8 mouse cellular contexts compared by ENCODE assay signal in the genomic region with DNA sequence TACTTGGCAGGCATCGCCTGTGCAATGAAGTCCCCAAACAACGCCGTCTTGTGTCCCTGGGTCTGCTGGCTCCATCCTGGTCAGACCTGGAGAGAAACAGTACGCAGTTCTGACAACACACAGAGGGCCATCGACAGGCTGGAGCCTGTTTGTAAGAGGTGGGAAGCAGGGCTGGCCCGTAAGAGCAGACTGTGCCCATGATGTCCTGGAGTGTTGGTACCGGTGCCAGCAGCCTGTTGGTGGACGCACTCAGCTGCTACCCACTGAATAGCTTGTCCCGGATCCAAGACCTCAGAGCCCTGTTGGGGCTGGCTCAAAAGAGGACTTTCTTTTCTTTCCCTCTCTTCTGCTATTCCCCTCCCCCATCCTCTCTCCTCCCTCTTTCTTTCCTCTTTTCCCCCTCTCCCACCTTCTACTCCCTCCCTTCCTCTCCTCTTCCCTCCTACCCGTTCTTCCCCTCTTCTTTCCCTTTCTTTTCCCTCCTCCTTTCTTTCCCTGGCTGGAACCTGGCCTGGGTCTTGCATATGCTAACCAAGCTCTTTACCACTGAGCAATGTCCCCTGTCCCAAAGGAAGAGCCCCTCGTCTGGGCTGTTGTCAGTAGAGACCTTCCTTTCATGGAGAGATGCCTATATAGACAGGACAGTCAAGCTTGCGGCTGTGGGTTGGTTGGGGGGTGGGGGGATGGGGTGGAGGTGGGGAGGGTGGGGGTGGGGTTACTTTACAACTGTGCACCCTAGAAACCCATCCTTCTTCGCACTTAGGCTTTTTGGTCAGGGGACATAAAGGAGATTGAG. TPM values are rescaled to one million over a fixed set of nuclear protein-coding genes. Genes with fewer than 3 reads are reported as not detected.
DNase-seq lines count a peak whose midpoint lies in the region; ATAC-seq and TF ChIP-seq lines count a peak whose summit lies in the region.
"Had no signal": no experiment of that assay in that cellular context is flagged by ENCODE, and none has a peak within 500 bp of the region (broad histone marks: within the 10 kb centered on the region; RNA-seq: fewer than 3 reads in every experiment).

No protein-coding gene starts in this region.

- 0 out of 2 replicates have a peak overlapping the region, but pooled peaks have one; percentile 14 for H3K4me2 ChIP-seq in intestine, embryonic 15.5 days (replicated peaks)
- no peak overlapping the region for H3K4me2 ChIP-seq in intestine, postnatal 0 days (replicated peaks; ENCODE audit: low read depth)
- H3K4me2 ChIP-seq in embryonic facial prominence, embryonic 15.5 days (replicated peaks), result no peak overlapping the region
- no peak overlapping the region for H3K4me2 ChIP-seq in midbrain, embryonic 13.5 days (replicated peaks)

- TF ChIP-seq CTCF in intestine, postnatal 0 days (IDR thresholded peaks at IDR 0.05; ENCODE audit: low read depth), result no peak

- H3K36me3 ChIP-seq in intestine, embryonic 15.5 days, result no peaks in the 10 kb centered on the region
- no peaks in the 10 kb centered on the region for H3K36me3 ChIP-seq in intestine, postnatal 0 days (ENCODE audit: control insufficient read depth, insufficient read depth)
- no peaks in the 10 kb centered on the region for H3K36me3 ChIP-seq in embryonic facial prominence, embryonic 15.5 days
- no peaks in the 10 kb centered on the region for H3K36me3 ChIP-seq in midbrain, embryonic 13.5 days

- H3K9ac ChIP-seq in intestine, embryonic 15.5 days, result no peak overlapping the region
- no peak overlapping the region for H3K9ac ChIP-seq in intestine, postnatal 0 days (ENCODE audit: low read depth, low read length)
- no peak overlapping the region for H3K9ac ChIP-seq in embryonic facial prominence, embryonic 15.5 days
- no peak overlapping the region for H3K9ac ChIP-seq in midbrain, embryonic 13.5 days (replicated peaks)

- H3K4me1 ChIP-seq in intestine, embryonic 15.5 days (replicated peaks), result peaks cover 35% of the 10 kb centered on the region
- H3K4me1 ChIP-seq in intestine, postnatal 0 days (replicated peaks; ENCODE audit: control insufficient read depth, insufficient read depth, low read length), result 0 out of 2 replicates have a peak, but pooled peaks cover 4% of the 10 kb centered on the region
- H3K4me1 ChIP-seq in embryonic facial prominence, embryonic 15.5 days, result peaks cover 65% of the 10 kb centered on the region
- H3K4me1 ChIP-seq in midbrain, embryonic 13.5 days (replicated peaks), result peaks cover 47% of the 10 kb centered on the region

- WGBS in intestine, embryonic 15.5 days, result 58% methylated on average over 13 of the region's 13 CpGs
- WGBS in intestine, postnatal 0 days, result 70% methylated on average over 13 of the region's 13 CpGs
- WGBS in embryonic facial prominence, embryonic 15.5 days, result 49% methylated on average over 13 of the region's 13 CpGs
- 68% methylated on average over 13 of the region's 13 CpGs for WGBS in midbrain, embryonic 13.5 days

- H3K27ac ChIP-seq in intestine, embryonic 15.5 days, result no peak overlapping the region
- no peak overlapping the region for H3K27ac ChIP-seq in intestine, postnatal 0 days (ENCODE audit: low read depth, low read length)
- peak overlapping the region; percentile 23; the same call in 1 of the 2 replicates for H3K27ac ChIP-seq in embryonic facial prominence, embryonic 15.5 days (replicated peaks)
- H3K27ac ChIP-seq in midbrain, embryonic 13.5 days, result no peak overlapping the region

- H3K9me3 ChIP-seq in intestine, embryonic 15.5 days, result no peaks in the 10 kb centered on the region
- H3K9me3 ChIP-seq in intestine, postnatal 0 days (ENCODE audit: control insufficient read depth), result no peaks in the 10 kb centered on the region
- H3K9me3 ChIP-seq in embryonic facial prominence, embryonic 15.5 days (replicated peaks), result no peaks in the 10 kb centered on the region
- no peaks in the 10 kb centered on the region for H3K9me3 ChIP-seq in midbrain, embryonic 13.5 days

- H3K27me3 ChIP-seq in intestine, embryonic 15.5 days (replicated peaks), result no peaks in the 10 kb centered on the region
- no peaks in the 10 kb centered on the region for H3K27me3 ChIP-seq in intestine, postnatal 0 days (replicated peaks; ENCODE audit: control insufficient read depth, insufficient read depth, low read length)
- no peaks in the 10 kb centered on the region for H3K27me3 ChIP-seq in embryonic facial prominence, embryonic 15.5 days
- H3K27me3 ChIP-seq in midbrain, embryonic 13.5 days, result no peaks in the 10 kb centered on the region

- no peak for ATAC-seq in intestine, embryonic 15.5 days
- no peak for ATAC-seq in intestine, postnatal 0 days
- 0 out of 2 replicates have a peak, but pooled peaks have one; percentile 15 for ATAC-seq in embryonic facial prominence, embryonic 15.5 days (ENCODE audit: insufficient number of reproducible peaks, low FRiP score, low TSS enrichment, low read depth)
- peak; percentile 38 for ATAC-seq in midbrain, embryonic 13.5 days

- H3K4me3 ChIP-seq in intestine, embryonic 15.5 days (replicated peaks), result no peak overlapping the region
- no peak overlapping the region for H3K4me3 ChIP-seq in intestine, postnatal 0 days (ENCODE audit: low read depth, low read length)
- H3K4me3 ChIP-seq in embryonic facial prominence, embryonic 15.5 days (replicated peaks), result no peak overlapping the region
- no peak overlapping the region for H3K4me3 ChIP-seq in midbrain, embryonic 13.5 days (replicated peaks)

- peak; percentile 55 for DNase-seq in cerebellum, adult 18-20 months
- no peak for DNase-seq in adrenal gland, postnatal 25 days
- DNase-seq in right cerebral cortex, postnatal 14 days, result no peak
- DNase-seq: kidney, adult 8-10 months had no signal

RNA-seq across cellular contexts. Expression of a gene that starts 27.9 kb away (rescaled TPM):
- 21.3 and 22.4 TPM in 2 replicates for polyA plus RNA-seq in intestine, embryonic 15.5 days (2015; fragmentation: Nextera tagmentation; extraction: Ambion mirVana)
- polyA plus RNA-seq in intestine, postnatal 0 days (2015; fragmentation: Nextera tagmentation; extraction: Ambion mirVana), result 13.0 and 14.2 TPM in 2 replicates
- 76.1 and 77.2 TPM in 2 replicates for polyA plus RNA-seq in embryonic facial prominence, embryonic 15.5 days (2015; fragmentation: Nextera tagmentation; extraction: Ambion mirVana)
- 75.5 and 79.1 TPM in 2 replicates for polyA plus RNA-seq in midbrain, embryonic 13.5 days (2015; fragmentation: Nextera tagmentation; extraction: Ambion mirVana)
- 5.5 and 7.0 TPM in 2 replicates for total RNA-seq in adrenal gland, postnatal 25 days (2021)

Comparison
In these comparisons a context has a peak if more than half of its experiments do, and no peak if none do; other contexts are left out.
1. ATAC-seq: peak in embryonic facial prominence, embryonic 15.5 days (single experiment) and midbrain, embryonic 13.5 days (single experiment); none in intestine, embryonic 15.5 days (single experiment) and intestine, postnatal 0 days (single experiment).
2. DNase-seq: peak in cerebellum, adult 18-20 months (2 of 2); none in adrenal gland, postnatal 25 days (single experiment) and right cerebral cortex, postnatal 14 days (single experiment).